Mouse (Mus musculus) thymus, postnatal 36 days (tissue): ENCODE data around the gene Olfr1313.
"Not testable (repeated sequence)": the region's sequence is repeated elsewhere in the genome, so short reads cannot be mapped to it uniquely, and the experiment has no call there.

Experiments
- DNase-seq, 2 experiments: peaks; one replicate each; pipeline ENCODE4 v3.0.0; 2022; ENCODE audit warnings: mixed read lengths in 2 of 2

Olfr1313 gene

GRCm38 (mm10) chr2:112077743-112078142, at the start of gene Olfr1313:
Olfr1313 (minus strand) TSS chr2:112077843.
- DNase-seq = no peak

GRCm38 (mm10) chr2:112115340-112115739, 37.7 kb upstream of the Olfr1313 start, which contains the start of gene Olfr1315-ps1:
Olfr1315-ps1 (minus strand) TSS chr2:112115440.
- no peak for DNase-seq

GRCm38 (mm10) chr2:112096681-112097080, 19.0 kb upstream of the Olfr1313 start, which contains the start of gene Olfr1314:
Olfr1314 (minus strand) TSS chr2:112096781.
- no peak for DNase-seq

- no peak for DNase-seq
Measured at GRCm38 (mm10) chr2:112050138-112050537, 27.5 kb downstream of the Olfr1313 start, which contains the start of gene Olfr1312. Olfr1312 (minus strand) TSS chr2:112050238.

GRCm38 (mm10) chr2:112026971-112027370, 50.7 kb downstream of the Olfr1313 start:
- DNase-seq = not testable (repeated sequence)

GRCm38 (mm10) chr2:112024312-112024711, 53.3 kb downstream of the Olfr1313 start, which contains the start of gene Olfr1311:
Olfr1311 (minus strand) TSS chr2:112024412.
- no peak for DNase-seq
